ENCODE assay signal across 20 mouse cellular contexts in genomic region chr2:172779096-172779495, GRCm38 (mm10).
DNase-seq lines count a peak whose midpoint lies in the region; ATAC-seq lines count a peak whose summit lies in the region.
"Had no signal": no experiment of that assay in that cellular context is flagged by ENCODE, and none has a peak within 500 bp of the region (broad histone marks: within the 10 kb centered on the region; RNA-seq: fewer than 3 reads in every experiment).

No protein-coding gene starts in this region.

- no peak overlapping the region for H3K27ac ChIP-seq in midbrain, embryonic 14.5 days (replicated peaks; ENCODE audit: low read depth, low read length)
- H3K27ac ChIP-seq in midbrain, embryonic 15.5 days = no peak overlapping the region
- no peak overlapping the region for H3K27ac ChIP-seq in embryonic facial prominence, embryonic 11.5 days (replicated peaks; ENCODE audit: low read depth, low read length)
- H3K27ac ChIP-seq: forebrain, embryonic 13.5 days; hindbrain, embryonic 13.5 days; hindbrain, postnatal 0 days had no signal

- peak; percentile 57 for DNase-seq in midbrain, embryonic 14.5 days
- DNase-seq in R1 (ENCODE audit: low read depth, low spot score) = peak; percentile 28
- DNase-seq in embryonic facial prominence, embryonic 11.5 days (ENCODE audit: low spot score) = peak; percentile 77
- peak; percentile 68 for DNase-seq in retina, postnatal 1 day
- DNase-seq in cerebellum, postnatal 36 days = no peak
- DNase-seq in gastrocnemius, postnatal 25 days = no peak
- DNase-seq: adrenal gland, adult 8-10 months; adrenal gland, postnatal 36 days; cerebellum, adult 11 months; cerebellum, adult 8-10 months; cerebellum, postnatal 14 days; forebrain, postnatal 0 days; gastrocnemius, postnatal 14 days; heart, postnatal 10 days; heart, postnatal 4 days had no signal

- no peak overlapping the region for H3K9ac ChIP-seq in midbrain, embryonic 14.5 days (replicated peaks; ENCODE audit: low read length)
- H3K9ac ChIP-seq in midbrain, embryonic 15.5 days = no peak overlapping the region
- H3K9ac ChIP-seq in embryonic facial prominence, embryonic 11.5 days (replicated peaks; ENCODE audit: low read length) = no peak overlapping the region
- H3K9ac ChIP-seq: embryonic facial prominence, embryonic 13.5 days; forebrain, embryonic 13.5 days; forebrain, postnatal 0 days; hindbrain, embryonic 13.5 days had no signal

- no peak for ATAC-seq in midbrain, embryonic 14.5 days (ENCODE audit: low FRiP score, low TSS enrichment)
- ATAC-seq in midbrain, embryonic 15.5 days (replicated peaks) = no peak; the same call in 1 of the 2 replicates
- no peak for ATAC-seq in embryonic facial prominence, embryonic 11.5 days (replicated peaks; ENCODE audit: insufficient number of reproducible peaks, low FRiP score, low TSS enrichment, low read depth)
- ATAC-seq: forebrain, embryonic 13.5 days; forebrain, postnatal 0 days; hindbrain, postnatal 0 days had no signal

- H3K27me3 ChIP-seq in midbrain, embryonic 14.5 days (ENCODE audit: control insufficient read depth, insufficient read depth, low read length) = peaks cover 4% of the 10 kb centered on the region; the same call in 1 of the 2 replicates
- no peaks in the 10 kb centered on the region for H3K27me3 ChIP-seq in midbrain, embryonic 15.5 days (replicated peaks)
- no peaks in the 10 kb centered on the region for H3K27me3 ChIP-seq in embryonic facial prominence, embryonic 11.5 days (ENCODE audit: control insufficient read depth, insufficient read depth, low read length)
- H3K27me3 ChIP-seq: forebrain, embryonic 13.5 days had no signal

- no peak overlapping the region for H3K4me3 ChIP-seq in midbrain, embryonic 14.5 days (replicated peaks; ENCODE audit: low read depth, low read length)
- H3K4me3 ChIP-seq in midbrain, embryonic 15.5 days = no peak overlapping the region
- H3K4me3 ChIP-seq in embryonic facial prominence, embryonic 11.5 days (ENCODE audit: low read depth, low read length) = no peak overlapping the region
- H3K4me3 ChIP-seq: embryonic facial prominence, embryonic 13.5 days; forebrain, embryonic 13.5 days; hindbrain, embryonic 13.5 days had no signal

- H3K4me1 ChIP-seq in midbrain, embryonic 14.5 days (ENCODE audit: control insufficient read depth, insufficient read depth, low read length) = no peaks in the 10 kb centered on the region
- no peaks in the 10 kb centered on the region for H3K4me1 ChIP-seq in midbrain, embryonic 15.5 days
- H3K4me1 ChIP-seq in embryonic facial prominence, embryonic 11.5 days (ENCODE audit: control insufficient read depth, insufficient read depth, low read length) = peaks cover 2% of the 10 kb centered on the region; the same call in 1 of the 2 replicates
- H3K4me1 ChIP-seq: forebrain, embryonic 13.5 days; hindbrain, embryonic 13.5 days had no signal

- no peaks in the 10 kb centered on the region for H3K36me3 ChIP-seq in midbrain, embryonic 14.5 days (ENCODE audit: control insufficient read depth, insufficient read depth, low read length)
- no peaks in the 10 kb centered on the region for H3K36me3 ChIP-seq in midbrain, embryonic 15.5 days (replicated peaks)
- no peaks in the 10 kb centered on the region for H3K36me3 ChIP-seq in embryonic facial prominence, embryonic 11.5 days (replicated peaks; ENCODE audit: control insufficient read depth, insufficient read depth, low read depth, low read length)
- H3K36me3 ChIP-seq: embryonic facial prominence, embryonic 13.5 days; hindbrain, embryonic 13.5 days had no signal

- 19% methylated on average over 5 of the region's 5 CpGs for WGBS in midbrain, embryonic 14.5 days
- 26% methylated on average over 5 of the region's 5 CpGs for WGBS in midbrain, embryonic 15.5 days
- 12% methylated on average over 5 of the region's 5 CpGs for WGBS in embryonic facial prominence, embryonic 11.5 days

- H3K4me2 ChIP-seq in midbrain, embryonic 14.5 days (ENCODE audit: low read length) = no peak overlapping the region
- H3K4me2 ChIP-seq in midbrain, embryonic 15.5 days = no peak overlapping the region
- H3K4me2 ChIP-seq in embryonic facial prominence, embryonic 11.5 days (ENCODE audit: low read depth, low read length) = no peak overlapping the region
- H3K4me2 ChIP-seq: embryonic facial prominence, embryonic 13.5 days; forebrain, embryonic 13.5 days; hindbrain, embryonic 13.5 days had no signal

- peaks cover 3% of the 10 kb centered on the region; the same call in 1 of the 2 replicates for H3K9me3 ChIP-seq in midbrain, embryonic 14.5 days (ENCODE audit: control insufficient read depth, low read length)
- no peaks in the 10 kb centered on the region for H3K9me3 ChIP-seq in midbrain, embryonic 15.5 days
- peaks cover 5% of the 10 kb centered on the region for H3K9me3 ChIP-seq in embryonic facial prominence, embryonic 11.5 days (replicated peaks; ENCODE audit: control insufficient read depth, low read length)
- H3K9me3 ChIP-seq: forebrain, embryonic 13.5 days; hindbrain, embryonic 13.5 days had no signal

Comparison
In these comparisons a context has a peak if more than half of its experiments do, and no peak if none do; other contexts are left out.
1. DNase-seq: peak in midbrain, embryonic 14.5 days (single experiment), R1 (single experiment), embryonic facial prominence, embryonic 11.5 days (single experiment) and retina, postnatal 1 day (single experiment); none in cerebellum, postnatal 36 days (0 of 2) and gastrocnemius, postnatal 25 days (single experiment).